Mouse (Mus musculus) heart, postnatal 0 days (tissue): ENCODE measurements around the gene Fhad1. TPM values are rescaled to one million over a fixed set of nuclear protein-coding genes. Genes with fewer than 3 reads are reported as not detected.
A peak's percentile ranks its signal among the peaks of the same experiment; 100 is the strongest.

Source experiments
- ATAC-seq: fragments of 200-750 bp; cut with Nextera tagmentation; 2 replicates; pipeline ENCODE4 v1.8.0; 2017; ENCODE audit warnings: low read depth, moderate number of reproducible peaks, moderate library complexity; ENCODE audit not compliant: insufficient read depth
- DNase-seq: peaks from one replicate; pipeline ENCODE4 v3.0.0-alpha.2; 2016; ENCODE audit warnings: low spot score
- H3K27ac ChIP-seq: fragments of 300-500 bp; sonication (generic); 2 replicates; pipeline ENCODE4 v1.5.1; 2014; ENCODE audit warnings: low read depth, mild to moderate bottlenecking
- H3K27me3 ChIP-seq: fragments of 300-500 bp; sonication (generic); 2 replicates; pipeline ENCODE4 v1.6.1; 2014; ENCODE audit warnings: low read length, mixed read lengths; ENCODE audit not compliant: control insufficient read depth, insufficient read depth
- H3K36me3 ChIP-seq: fragments of 300-500 bp; sonication (generic); replicated peaks from 2 replicates; pipeline ENCODE4 v1.6.1; 2014; ENCODE audit warnings: low read length, mixed read lengths; ENCODE audit not compliant: control insufficient read depth, insufficient read depth
- H3K4me1 ChIP-seq: fragments of 300-500 bp; sonication (generic); 2 replicates; pipeline ENCODE4 v1.6.1; 2014; ENCODE audit warnings: antibody characterized with exemption; ENCODE audit not compliant: control insufficient read depth, insufficient read depth
- H3K4me2 ChIP-seq: fragments of 300-500 bp; sonication (generic); 2 replicates; pipeline ENCODE4 v1.6.1; 2014; ENCODE audit warnings: low read depth, mild to moderate bottlenecking, low read length, moderate library complexity
- H3K4me3 ChIP-seq: fragments of 300-500 bp; sonication (generic); 2 replicates; pipeline ENCODE4 v1.5.1; 2014; ENCODE audit warnings: low read depth, low read length
- H3K9ac ChIP-seq: fragments of 300-500 bp; sonication (generic); replicated peaks from 2 replicates; pipeline ENCODE4 v1.6.1; 2014; ENCODE audit warnings: low read depth, low read length, mixed read lengths
- H3K9me3 ChIP-seq: fragments of 300-500 bp; sonication (generic); replicated peaks from 2 replicates; pipeline ENCODE4 v1.6.1; 2016; ENCODE audit warnings: low read length; ENCODE audit not compliant: control insufficient read depth
- CTCF ChIP-seq: IDR thresholded peaks from 2 replicates; pipeline ENCODE4 v1.5.1; 2016; ENCODE audit warnings: antibody characterized with exemption, control low read depth, low read depth
- EP300 ChIP-seq: IDR thresholded peaks from 2 replicates; pipeline ENCODE4 v1.6.1; 2016; ENCODE audit warnings: antibody characterized with exemption, low read depth
- WGBS: fragments of 180-500 bp; shearing (Covaris S2); extraction: QIAGEN DNeasy Blood & Tissue Kit; methylation state at CpG from one replicate; pipeline ENCODE4 v1.1.7; 2014; 5-methylcytosine and 5-hydroxymethylcytosine counted together
- polyA plus RNA-seq: library from polyadenylated mRNA; unstranded; fragments of >200 nt; fragmentation: Nextera tagmentation; extraction: Ambion mirVana; gene quantifications from 2 replicates; pipeline ENCODE4 v1.2.1, GENCODE M21; 2015
- total RNA-seq: library from RNA; depleted of rRNA; stranded (reverse); fragments of >200 nt; gene quantifications from 2 replicates; pipeline ENCODE4 v1.2.3, GENCODE M21; 2014; ENCODE audit warnings: low replicate concordance

Fhad1 gene
- total and polyA plus RNA-seq, 2 experiments from 2014 or later: 2.7 TPM; not detected in 1

DNA sequence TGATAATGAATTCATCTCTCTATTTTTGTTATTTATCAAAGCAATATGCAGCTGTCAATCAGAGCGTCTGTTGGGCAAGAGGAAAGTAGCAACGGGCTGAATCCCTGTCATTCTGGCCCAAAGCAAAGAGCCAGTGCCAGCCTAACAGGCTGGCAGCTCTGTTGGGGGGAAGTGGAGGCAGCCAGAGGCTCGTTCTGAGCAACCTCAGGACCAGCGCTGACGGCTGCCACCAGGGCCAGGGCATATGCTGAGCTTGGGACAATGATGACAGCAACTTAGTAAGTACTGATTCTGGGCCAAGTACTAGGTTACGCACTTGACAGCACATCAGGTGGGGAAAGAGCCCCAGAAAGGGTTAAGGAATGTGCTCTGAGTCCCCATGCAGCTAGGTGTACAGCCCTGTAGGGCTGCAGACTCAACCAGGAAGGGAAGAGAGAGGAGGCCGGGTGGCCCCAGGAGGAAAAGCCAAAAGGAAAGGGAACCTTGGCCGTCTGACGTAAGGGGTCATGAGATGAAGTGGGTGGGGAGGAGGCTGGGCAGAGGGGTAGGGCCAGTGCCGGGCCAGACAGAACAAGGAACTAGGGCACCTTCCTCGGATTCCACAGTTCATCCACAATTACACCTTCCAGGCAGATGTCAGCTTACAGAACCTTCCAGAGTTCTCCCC is 144.1 kb downstream of the Fhad1 start:
- H3K9me3 ChIP-seq: no peaks in the 10 kb centered on the region
- H3K27me3 ChIP-seq: no peaks in the 10 kb centered on the region
- H3K4me2 ChIP-seq: no peak overlapping the region
- peaks cover 50% of the 10 kb centered on the region for H3K4me1 ChIP-seq
- H3K9ac ChIP-seq: no peak overlapping the region
- no peak for ATAC-seq
- H3K4me3 ChIP-seq: no peak overlapping the region
- WGBS: 64% methylated on average over 11 of the region's 11 CpGs
- TF ChIP-seq CTCF: no peak
- TF ChIP-seq EP300: no peak
- no peak for DNase-seq
- no peak overlapping the region for H3K27ac ChIP-seq
- 0 out of 2 replicates have a peak, but pooled peaks cover 6% of the 10 kb centered on the region for H3K36me3 ChIP-seq

DNA sequence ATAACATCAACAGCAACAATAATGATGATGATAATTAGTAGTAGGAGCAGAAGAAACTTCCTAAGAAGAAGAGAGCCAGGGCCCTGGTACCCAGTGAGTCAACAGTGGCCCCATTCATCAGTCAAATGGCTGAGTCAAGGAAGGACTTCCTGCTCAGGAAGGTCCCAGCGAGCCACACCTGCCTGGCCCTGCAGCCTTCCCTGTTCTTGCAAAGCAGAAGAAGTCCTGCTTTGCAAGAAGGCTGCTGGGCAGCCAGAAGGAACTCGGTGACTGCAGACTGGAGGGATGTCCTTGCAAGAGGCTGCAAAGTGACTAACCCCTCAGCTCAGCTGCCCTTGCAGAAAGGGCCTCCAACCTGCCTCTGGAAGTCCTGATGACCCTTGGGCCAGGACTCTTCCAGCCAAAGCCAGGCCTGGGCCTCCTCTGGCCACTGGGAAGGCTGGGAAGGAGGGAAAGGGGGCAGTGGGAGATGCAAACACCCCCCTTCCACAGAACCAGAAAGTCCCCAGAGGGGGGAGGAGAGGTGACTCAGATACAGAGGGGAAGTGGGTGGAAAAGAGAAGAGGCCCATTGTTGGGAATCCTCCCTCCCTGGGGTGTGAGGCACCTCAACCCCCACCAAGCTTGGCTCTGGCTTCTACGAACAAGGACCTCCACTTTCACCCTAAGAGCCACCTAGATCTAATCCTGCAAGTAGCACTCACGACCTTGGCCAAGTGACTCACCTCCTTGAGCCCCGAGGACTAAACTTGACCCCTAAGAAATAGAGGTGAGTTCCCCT is 145.3 kb downstream of the Fhad1 start:
- ATAC-seq: no peak
- Histone ChIP-seq H3K4me2 (no peak overlapping the region), H3K27ac (peak overlapping the region; percentile 8; the same call in 1 of the 2 replicates), H3K4me1 (peaks cover 43% of the 10 kb centered on the region), H3K9ac (no peak overlapping the region), H3K9me3 (no peaks in the 10 kb centered on the region), H3K36me3 (0 out of 2 replicates have a peak, but pooled peaks cover 6% of the 10 kb centered on the region), H3K4me3 (no peak overlapping the region), H3K27me3 (no peaks in the 10 kb centered on the region)
- WGBS: 55% methylated on average over 5 of the region's 5 CpGs
- no peak for DNase-seq
- no peak for TF ChIP-seq EP300
- TF ChIP-seq CTCF: no peak

DNA sequence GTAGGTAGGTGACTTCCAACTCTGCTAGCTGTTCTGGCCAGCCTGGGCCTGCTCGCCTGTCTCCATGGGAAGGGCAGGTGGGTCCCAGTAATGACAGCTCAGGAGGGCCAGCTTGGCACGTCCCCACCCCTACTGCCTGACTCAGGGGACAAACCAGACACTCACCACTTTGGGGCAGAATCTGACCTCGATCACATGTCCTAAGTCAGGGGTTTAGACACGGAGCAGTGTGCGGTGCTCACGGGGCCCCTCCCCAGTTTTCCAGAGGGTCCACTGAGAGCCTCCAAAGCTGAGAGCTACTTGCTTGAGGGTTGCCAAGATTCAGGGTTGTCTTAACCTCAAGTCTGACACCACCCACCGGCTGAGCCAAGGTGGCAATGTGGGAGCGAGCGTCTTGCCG is 146.8 kb downstream of the Fhad1 start:
- Histone ChIP-seq H3K4me3 (no peak overlapping the region), H3K9ac (no peak overlapping the region), H3K4me1 (peaks cover 44% of the 10 kb centered on the region), H3K27me3 (no peaks in the 10 kb centered on the region), H3K27ac (peak overlapping the region; percentile 84), H3K4me2 (no peak overlapping the region), H3K36me3 (0 out of 2 replicates have a peak, but pooled peaks cover 6% of the 10 kb centered on the region), H3K9me3 (no peaks in the 10 kb centered on the region)
- no peak for ATAC-seq
- WGBS: 73% methylated on average over 10 of the region's 10 CpGs
- DNase-seq: no peak
- TF ChIP-seq EP300 (no peak), CTCF (no peak)

DNA sequence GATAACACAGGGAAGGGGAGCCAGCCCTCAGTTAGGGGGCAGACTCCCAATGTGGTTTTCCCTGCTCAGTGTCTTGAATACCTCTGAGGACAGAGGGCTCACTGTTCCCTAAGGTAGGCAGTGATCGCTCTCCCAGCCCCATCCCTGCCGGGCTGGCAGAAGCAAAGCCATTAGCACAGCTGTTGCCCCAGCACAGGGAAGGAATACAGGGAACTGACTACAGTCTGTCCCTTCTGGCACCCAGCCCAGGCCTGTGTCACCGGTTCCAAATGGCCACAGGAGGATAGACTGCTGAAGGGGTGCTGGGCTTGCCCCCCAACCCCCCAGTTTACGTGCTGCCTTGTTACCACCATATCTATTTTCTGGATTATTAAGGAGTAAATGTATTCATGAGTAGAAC is 147.4 kb downstream of the Fhad1 start:
- Histone ChIP-seq H3K9ac (no peak overlapping the region), H3K27ac (peak overlapping the region; percentile 84), H3K4me1 (peaks cover 44% of the 10 kb centered on the region), H3K36me3 (0 out of 2 replicates have a peak, but pooled peaks cover 6% of the 10 kb centered on the region), H3K4me3 (no peak overlapping the region), H3K4me2 (peak overlapping the region; percentile 35), H3K9me3 (no peaks in the 10 kb centered on the region), H3K27me3 (no peaks in the 10 kb centered on the region)
- ATAC-seq: peak; percentile 47
- peak; percentile 73 for DNase-seq
- TF ChIP-seq EP300 (no peak), CTCF (no peak)
- 17% methylated on average over 4 of the region's 4 CpGs for WGBS

DNA sequence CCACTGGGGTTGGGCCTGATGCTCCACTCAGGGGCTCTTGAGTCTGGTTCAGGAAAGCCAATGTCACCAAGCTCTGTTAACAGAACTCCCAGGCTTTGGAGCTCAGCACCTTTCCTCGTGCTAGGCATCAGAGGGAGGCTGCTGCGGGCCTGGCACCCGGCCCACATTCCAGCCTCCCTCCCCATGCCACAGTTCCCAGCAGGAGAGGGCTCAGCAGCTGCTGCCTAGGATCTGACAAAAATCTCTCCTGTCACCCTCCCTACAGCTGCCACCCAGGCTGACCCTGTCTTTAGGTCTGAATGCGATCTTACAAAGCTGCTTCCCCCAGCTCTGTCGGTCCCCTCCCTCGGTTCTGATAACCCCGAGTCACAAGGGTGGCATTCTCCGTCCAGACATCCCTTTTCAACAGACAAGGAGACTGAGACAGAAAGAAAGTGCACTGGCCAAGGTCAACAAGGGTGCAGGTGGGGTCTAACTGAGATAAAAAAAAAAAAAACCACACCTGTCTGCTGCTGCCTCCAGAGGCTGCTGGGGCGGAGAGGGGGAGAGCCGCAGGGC is 147.9 kb downstream of the Fhad1 start:
- Histone ChIP-seq H3K27me3 (no peaks in the 10 kb centered on the region), H3K4me2 (peak overlapping the region; percentile 35), H3K4me1 (peaks cover 40% of the 10 kb centered on the region), H3K36me3 (0 out of 2 replicates have a peak, but pooled peaks cover 6% of the 10 kb centered on the region), H3K4me3 (no peak overlapping the region), H3K9ac (no peak overlapping the region), H3K9me3 (no peaks in the 10 kb centered on the region), H3K27ac (peak overlapping the region; percentile 84)
- ATAC-seq (peak; percentile 74), DNase-seq (peak; percentile 74)
- 11% methylated on average over 10 of the region's 10 CpGs for WGBS
- no peak for TF ChIP-seq CTCF
- peak; percentile 92 for TF ChIP-seq EP300
